Mouse (Mus musculus) cerebellum, postnatal 25 days (tissue): ENCODE measurements around the gene Tspan33.

Experiments used
- DNase-seq, 2 experiments: peaks; one replicate each; pipeline ENCODE4 v3.0.0; 2021; ENCODE audit warnings: mixed read lengths in 2 of 2

The Tspan33 gene

DNA sequence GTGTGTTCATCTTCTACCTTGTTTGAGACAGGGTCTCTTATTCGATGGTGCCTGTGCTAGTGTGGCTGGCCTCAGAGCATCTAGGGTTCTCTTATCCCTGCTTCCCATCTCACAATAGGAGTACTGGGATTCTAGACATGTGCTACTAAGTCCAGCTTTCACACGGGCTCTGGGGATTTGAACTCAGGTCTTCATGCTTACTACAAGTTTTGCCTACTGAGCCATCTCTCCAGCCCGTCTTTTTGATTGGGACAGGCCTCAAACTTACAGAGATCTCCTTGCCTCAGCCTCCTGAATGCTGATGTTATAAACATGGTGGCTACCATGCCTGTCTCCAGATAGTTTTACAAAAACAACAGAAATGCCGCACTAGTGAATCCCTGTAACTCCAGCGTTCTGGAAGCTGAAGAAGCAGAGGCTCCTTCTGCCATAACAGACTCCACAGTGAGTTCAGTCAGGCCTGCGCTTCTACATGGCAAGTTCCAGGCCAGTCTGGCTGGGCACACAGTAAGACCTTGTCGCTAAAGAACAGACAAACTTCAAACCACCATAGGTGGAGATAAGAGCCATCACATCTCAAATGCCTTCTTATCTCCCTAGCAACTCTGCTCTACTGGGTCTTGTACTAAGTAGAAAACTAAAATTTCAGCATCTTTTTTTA lies 5.2 kb downstream of the Tspan33 start:
- DNase-seq: no peak

DNA sequence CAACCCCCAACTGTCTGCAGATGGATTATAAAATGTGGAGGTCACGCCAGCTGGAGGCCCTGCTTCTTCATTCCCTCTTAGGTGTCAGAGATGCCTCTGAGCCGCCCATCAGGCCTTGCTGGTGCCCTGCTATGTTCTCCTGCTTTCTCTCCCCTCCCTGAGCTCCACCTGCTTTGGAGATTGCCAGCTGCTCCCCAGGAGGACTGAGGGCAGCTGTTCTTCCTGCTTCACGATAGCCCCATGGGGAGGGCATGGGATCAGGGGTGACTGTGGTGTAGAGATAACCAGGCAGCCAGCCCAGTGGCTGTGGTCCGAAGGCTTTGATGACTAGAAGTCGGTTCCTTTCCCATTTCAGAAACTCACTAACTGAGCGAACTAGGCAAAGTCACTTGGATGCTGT lies 7.0 kb downstream of the Tspan33 start:
- no peak for DNase-seq

GRCm38 (mm10) chr6:29702126-29702525 lies 8.1 kb downstream of the Tspan33 start:
- DNase-seq: no peak

GRCm38 (mm10) chr6:29704143-29704542 lies 10.1 kb downstream of the Tspan33 start:
- DNase-seq: no peak

DNA sequence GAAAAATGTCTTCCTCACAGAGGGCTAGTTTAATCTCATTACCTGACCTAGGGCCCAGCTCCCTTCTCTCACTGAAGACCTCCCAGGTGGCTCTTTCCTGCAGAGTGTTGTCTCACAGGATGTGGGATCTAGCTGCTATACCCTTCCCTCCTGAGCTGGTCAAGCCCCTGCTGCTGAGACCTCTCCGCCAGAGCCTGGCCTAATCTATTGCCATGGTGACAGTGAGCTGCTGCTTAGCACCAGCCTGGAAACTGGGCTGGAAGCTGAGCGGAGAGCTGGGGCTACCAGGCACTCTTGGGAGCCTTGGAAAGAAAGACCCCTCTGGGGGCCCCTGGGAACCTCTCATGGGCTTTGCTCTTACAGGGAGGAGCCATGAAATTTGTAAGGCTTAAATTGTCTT lies 13.9 kb downstream of the Tspan33 start:
- DNase-seq: no peak

DNA sequence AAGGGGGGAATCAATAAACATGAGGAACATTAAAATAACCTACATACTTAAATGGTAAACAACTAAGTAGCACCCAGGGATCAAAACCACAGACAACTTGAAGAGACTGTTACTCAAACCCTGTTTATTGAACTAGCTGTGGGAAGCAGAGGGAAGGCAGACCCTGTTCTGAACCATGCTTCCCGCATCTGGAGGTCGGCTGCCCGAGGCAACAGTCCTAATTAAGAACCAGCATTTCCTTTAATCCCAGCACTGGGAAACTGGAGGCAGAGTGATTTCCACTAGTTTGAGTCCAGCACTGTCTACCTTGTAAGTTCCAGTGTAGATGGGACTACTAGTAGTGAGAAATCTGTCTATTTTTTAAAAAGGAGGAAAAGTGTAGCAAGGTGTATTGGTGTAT lies 17.3 kb downstream of the Tspan33 start:
- DNase-seq: no peak

DNA sequence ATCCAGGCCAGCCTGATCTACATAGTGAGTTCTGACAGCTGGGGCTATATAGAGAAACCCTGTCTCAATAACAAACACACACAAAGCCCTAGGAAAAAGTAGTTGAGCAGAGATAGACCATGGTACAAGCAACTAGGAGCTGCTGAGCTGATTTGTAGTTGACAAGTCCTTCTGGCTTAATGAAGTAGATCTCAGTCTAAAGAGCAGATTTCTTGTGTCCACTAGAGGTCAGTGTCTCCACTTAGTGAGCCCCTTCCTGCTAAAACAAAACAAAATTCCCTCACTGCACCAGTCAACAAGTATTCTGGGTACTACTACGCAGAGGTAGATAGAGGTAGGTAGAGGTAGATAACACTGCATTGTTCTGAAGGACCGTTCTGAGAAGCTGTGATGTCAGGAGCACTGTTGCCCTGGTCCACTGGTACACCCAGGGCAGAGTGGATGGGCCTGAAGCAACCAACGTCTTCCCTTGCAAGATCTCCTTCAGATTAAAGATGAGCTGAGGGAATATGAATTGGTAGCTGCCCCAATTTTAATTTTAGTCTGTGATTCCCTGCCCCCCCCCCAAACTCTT lies 18.1 kb downstream of the Tspan33 start:
- peak in 1 of 2 experiments; percentile 47 for DNase-seq

DNA sequence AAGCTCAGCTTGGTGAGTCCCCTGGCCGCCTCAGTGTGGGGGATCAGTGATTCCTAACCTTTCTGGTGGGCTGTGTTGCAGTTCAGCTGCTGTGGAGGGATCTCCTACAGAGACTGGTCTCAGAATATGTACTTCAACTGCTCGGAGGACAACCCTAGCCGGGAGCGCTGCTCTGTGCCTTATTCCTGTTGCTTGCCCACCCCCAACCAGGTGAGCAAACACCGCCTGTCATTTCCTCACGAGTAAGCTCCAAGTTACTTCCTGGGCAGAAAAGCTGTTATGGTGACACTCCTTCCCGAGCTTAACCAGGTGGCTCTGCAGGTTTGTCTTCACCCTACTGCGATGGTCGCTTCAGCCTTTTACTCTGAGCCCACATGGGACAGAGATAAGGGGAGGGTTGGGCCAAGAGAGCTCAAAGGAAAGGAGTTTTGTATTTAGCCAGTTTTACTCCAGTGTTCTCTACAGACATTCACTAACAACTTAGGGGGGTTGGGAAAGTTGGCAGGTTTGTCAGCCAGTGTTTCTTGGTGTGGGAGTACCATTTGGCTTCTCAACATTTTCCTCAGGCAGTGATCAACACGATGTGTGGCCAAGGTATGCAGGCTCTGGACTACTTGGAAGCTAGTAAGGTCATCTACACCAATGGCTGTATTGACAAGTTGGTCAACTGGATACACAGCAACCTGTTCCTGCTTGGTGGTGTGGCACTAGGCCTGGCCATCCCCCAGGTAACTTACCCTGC lies 22.8 kb downstream of the Tspan33 start:
- DNase-seq: peak in 1 of 2 experiments; percentile 14

DNA sequence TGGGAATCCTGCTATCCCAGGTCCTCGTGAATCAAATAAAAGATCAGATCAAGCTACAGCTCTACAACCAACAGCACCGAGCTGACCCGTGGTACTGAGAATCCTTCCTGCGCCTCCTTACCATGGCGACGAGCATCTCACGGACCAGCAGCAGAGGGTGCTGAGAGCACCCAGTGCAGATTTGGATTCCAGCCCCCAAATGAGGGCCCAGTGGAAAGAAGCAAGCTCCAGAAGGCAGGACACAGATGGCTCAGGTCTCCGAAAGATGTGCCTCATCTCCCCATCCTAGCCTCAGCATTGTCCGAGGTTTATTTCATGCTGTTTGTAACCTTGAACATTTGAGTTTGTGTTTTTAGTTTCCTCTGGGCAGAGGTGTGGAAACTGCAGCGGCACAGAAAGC lies 23.5 kb downstream of the Tspan33 start:
- DNase-seq: peak in 1 of 2 experiments; percentile 37

- DNase-seq: peak; percentile 72 to 76
Measured at GRCm38 (mm10) chr6:29717952-29718521, 24.0 kb downstream of the Tspan33 start.

DNA sequence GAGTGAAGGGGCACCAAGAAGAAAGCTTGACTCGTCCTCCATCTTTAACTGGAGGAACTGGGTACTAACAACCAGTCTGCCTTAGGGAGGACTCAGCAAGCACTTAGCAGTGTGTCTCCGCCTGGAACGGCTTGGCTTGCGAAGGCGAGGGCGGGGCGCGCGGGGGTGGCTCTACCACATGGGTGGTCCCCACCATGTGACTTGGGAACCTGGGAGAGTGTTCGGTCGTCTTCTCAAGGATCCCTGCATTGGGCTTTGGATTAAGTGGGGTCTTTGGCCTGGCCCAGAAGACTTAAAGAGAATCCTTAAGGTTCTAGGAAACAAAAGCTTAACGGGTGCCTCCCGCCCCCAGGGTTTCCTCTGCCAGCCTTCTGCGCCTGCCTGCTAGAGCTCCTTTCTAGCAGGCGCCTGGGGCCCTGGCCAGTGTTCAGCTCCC lies 24.9 kb downstream of the Tspan33 start:
- DNase-seq: peak; percentile 84 to 85

DNA sequence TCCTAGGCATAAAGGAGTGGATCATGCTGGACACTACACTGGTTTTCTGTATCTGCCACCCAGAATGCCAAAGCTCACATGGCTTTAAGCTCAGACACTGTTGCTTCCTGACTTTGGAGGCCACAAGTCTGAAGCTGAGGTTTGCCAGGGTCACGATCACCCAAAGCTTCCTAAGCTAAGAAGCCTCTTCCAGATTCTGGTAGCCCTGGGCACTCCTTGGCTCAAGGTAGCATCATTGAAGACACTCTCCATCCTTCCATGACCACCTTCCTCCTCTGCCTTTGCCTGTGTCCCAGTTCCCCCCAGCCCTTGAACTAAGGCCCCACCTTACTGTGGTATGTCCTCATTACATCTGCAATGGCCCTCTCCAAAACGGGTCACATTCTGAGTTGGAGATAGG lies 27.9 kb downstream of the Tspan33 start:
- no peak for DNase-seq

DNA sequence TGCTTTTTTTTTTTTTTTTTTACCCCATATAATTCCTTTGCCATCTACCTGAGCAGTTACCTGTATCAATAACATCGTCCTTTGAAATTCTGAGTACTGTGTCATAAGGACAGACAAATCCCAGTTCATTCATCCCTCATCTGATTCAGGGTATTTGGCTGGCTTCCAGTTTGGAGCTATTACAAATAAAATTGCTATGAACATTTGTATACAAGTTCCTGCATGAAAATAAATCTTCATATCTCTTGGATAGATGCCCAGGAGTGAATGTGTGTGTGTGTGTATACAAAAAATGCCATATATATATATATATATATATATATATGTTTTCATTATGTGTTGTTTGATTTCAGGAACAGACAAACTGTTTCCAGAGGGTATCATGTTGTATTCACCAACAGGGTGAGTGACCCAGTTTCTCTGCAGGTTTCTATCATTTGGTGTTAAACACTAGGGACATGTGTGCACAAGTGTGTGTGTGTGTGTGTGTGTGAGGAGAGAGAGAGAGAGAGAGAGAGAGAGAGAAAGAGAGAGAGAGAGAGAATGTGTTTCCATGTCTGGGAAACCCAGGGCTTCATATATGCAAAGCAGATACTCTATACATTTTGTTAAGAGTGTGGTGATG lies 32.7 kb downstream of the Tspan33 start:
- DNase-seq: no peak

GRCm38 (mm10) chr6:29728035-29728434 lies 34.0 kb downstream of the Tspan33 start:
- no peak for DNase-seq

- no peak for DNase-seq
Measured at GRCm38 (mm10) chr6:29729491-29729890, 35.5 kb downstream of the Tspan33 start.

DNA sequence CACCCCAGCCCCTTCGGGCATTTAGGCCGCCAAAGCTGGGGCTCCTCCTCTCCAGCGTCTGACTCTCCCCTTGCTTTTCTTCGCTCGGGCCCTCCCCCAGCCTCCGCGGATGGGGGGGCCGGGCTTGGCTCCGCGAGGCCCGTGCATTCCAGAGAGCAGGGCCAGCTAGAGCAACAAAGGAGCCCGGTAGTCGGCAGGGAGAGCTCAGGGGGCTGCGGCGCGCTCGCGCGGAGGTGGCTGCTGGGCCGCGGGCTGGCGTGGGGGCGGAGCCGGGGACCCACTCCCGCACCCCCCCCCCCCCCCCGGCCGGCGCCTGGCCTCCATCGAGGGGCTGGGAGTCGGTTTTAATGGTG lies 41.3 kb downstream of the Tspan33 start, which contains the start of gene Smo:
Gene Smo (plus strand): TSS at position 168 of the 353 bp plus-strand sequence.
- DNase-seq: peak; percentile 38 to 50

GRCm38 (mm10) chr6:29735689-29736451 lies 41.8 kb downstream of the Tspan33 start:
- DNase-seq: peak; percentile 44 to 66

DNA sequence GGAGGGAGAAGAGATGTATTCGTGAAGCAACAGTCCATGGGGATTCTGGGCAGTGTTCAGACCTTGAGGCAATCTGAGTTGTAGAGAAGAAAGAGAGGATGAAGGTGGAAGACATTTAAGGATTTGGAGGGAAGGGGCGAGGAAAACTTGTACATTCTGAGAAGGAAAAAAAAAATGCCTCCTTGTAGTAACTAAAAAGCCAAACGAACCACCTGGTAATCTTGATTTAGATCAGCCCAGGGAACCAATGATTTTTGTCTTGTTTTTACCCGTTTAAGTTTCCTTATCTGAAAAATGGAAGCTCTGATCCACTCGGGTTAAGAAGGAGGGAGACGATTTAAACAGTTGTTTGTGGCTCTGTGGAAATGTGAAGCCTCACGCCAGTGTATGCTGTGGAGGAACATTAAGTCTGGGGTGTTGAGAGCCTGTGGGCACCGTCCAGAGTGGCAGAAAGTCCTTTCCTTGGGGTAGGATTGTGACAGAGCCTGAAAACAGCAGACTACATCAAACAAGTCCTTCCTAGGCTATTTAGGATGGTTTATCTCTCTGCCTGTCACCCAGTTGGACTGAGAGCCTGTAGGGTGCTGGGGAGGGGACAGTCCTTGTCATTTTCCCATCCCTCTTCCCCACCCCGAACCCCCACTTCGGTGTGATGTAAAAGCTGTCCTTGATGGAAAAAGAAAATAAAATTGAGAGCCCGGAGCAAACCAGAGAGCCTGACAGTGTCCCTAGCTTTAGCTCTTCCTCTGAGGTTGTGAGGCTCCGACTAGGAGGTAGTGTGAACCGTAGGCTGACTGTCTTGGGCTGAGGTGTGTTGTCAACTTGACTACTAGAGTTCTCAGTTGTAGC lies 42.8 kb downstream of the Tspan33 start:
- DNase-seq: no peak

GRCm38 (mm10) chr6:29751466-29752152 lies 57.6 kb downstream of the Tspan33 start:
- DNase-seq: no peak

GRCm38 (mm10) chr6:29753336-29753735 lies 59.3 kb downstream of the Tspan33 start:
- DNase-seq: no peak

GRCm38 (mm10) chr6:29756001-29756400 lies 62.0 kb downstream of the Tspan33 start:
- DNase-seq: no peak
